Mouse (Mus musculus) heart, embryonic 15.5 days (tissue): ENCODE measurements around the gene Limk2. TPM values are rescaled to one million over a fixed set of nuclear protein-coding genes. Genes with fewer than 3 reads are reported as not detected.
A peak's percentile ranks its signal among the peaks of the same experiment; 100 is the strongest.

ENCODE experiments used
- ATAC-seq: fragments of 200-750 bp; cut with Nextera tagmentation; replicated peaks from 2 replicates; pipeline ENCODE4 v1.8.0; 2017; ENCODE audit warnings: low read depth, moderate TSS enrichment; ENCODE audit not compliant: insufficient number of reproducible peaks, insufficient read depth, low FRiP score
- H3K27ac ChIP-seq: fragments of 300-500 bp; sonication (generic); 2 replicates; pipeline ENCODE4 v1.5.1; 2015; ENCODE audit warnings: mild to moderate bottlenecking, inconsistent platforms
- H3K27me3 ChIP-seq: fragments of 300-500 bp; sonication (generic); 2 replicates; pipeline ENCODE4 v1.6.1; 2015; ENCODE audit warnings: inconsistent platforms
- H3K36me3 ChIP-seq: fragments of 300-500 bp; sonication (generic); 2 replicates; pipeline ENCODE4 v1.6.1; 2015; ENCODE audit warnings: mild to moderate bottlenecking, inconsistent platforms
- H3K4me1 ChIP-seq: fragments of 300-500 bp; sonication (generic); replicated peaks from 2 replicates; pipeline ENCODE4 v1.6.1; 2015; ENCODE audit warnings: inconsistent platforms
- H3K4me2 ChIP-seq: fragments of 300-500 bp; sonication (generic); 2 replicates; pipeline ENCODE4 v1.6.1; 2015; ENCODE audit warnings: inconsistent platforms, mild to moderate bottlenecking, moderate library complexity
- H3K4me3 ChIP-seq: fragments of 300-500 bp; sonication (generic); 2 replicates; pipeline ENCODE4 v1.5.1; 2015; ENCODE audit warnings: mild to moderate bottlenecking, inconsistent platforms
- H3K9ac ChIP-seq: fragments of 300-500 bp; sonication (generic); 2 replicates; pipeline ENCODE4 v1.6.1; 2015; ENCODE audit warnings: mild to moderate bottlenecking, inconsistent platforms
- H3K9me3 ChIP-seq: fragments of 300-500 bp; sonication (generic); replicated peaks from 2 replicates; pipeline ENCODE4 v1.6.1; 2016; ENCODE audit warnings: inconsistent platforms
- WGBS: fragments of 180-500 bp; shearing (Covaris S2); methylation state at CpG from one replicate; pipeline ENCODE4 v1.1.7; 2015; ENCODE audit warnings: mixed read lengths; 5-methylcytosine and 5-hydroxymethylcytosine counted together
- polyA plus RNA-seq: library from polyadenylated mRNA; unstranded; fragments of >200 nt; fragmentation: Nextera tagmentation; extraction: Ambion mirVana; gene quantifications from 2 replicates; pipeline ENCODE4 v1.2.1, GENCODE M21; 2015

Gene Limk2
- polyA plus RNA-seq, 1 experiment from 2014 or later = 42.3 TPM

- H3K9me3 ChIP-seq = no peaks in the 10 kb centered on the region
- ATAC-seq = no peak
- WGBS = 52% methylated on average over 2 of the region's 2 CpGs
- H3K27ac ChIP-seq = peak overlapping the region; percentile 80; the same call in 1 of the 2 replicates
- H3K36me3 ChIP-seq = no peaks in the 10 kb centered on the region
- H3K4me3 ChIP-seq = peak overlapping the region; percentile 59
- H3K4me1 ChIP-seq = peaks cover 65% of the 10 kb centered on the region
- no peaks in the 10 kb centered on the region for H3K27me3 ChIP-seq
- H3K4me2 ChIP-seq = peak overlapping the region; percentile 81
- peak overlapping the region; percentile 62 for H3K9ac ChIP-seq
Observed at GRCm38 (mm10) chr11:3370162-3370561, 38.8 kb downstream of the Limk2 start.

DNA sequence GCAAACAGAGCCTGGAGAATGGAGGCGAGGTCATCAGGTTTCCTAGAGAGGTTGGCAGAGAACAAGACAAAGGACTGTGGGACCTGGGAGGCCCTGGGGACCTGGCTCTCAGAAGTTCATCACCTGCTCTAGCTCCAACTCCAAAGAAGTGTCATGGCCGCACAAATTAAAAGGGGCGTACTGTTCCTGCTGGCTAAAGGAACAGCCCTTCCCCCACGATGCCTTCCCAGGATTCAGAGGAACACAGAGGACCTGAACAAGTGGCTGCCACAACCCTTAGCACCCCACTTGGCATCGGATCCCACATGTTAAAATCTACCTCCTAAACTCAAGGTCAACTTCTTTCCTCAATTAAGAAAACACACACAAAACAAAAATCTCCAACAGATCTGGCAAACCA, 39.5 kb downstream of the Limk2 start:
- no peak for ATAC-seq
- H3K4me2 ChIP-seq = peak overlapping the region; percentile 81
- 0 out of 2 replicates have a peak overlapping the region, but pooled peaks have one; percentile 19 for H3K9ac ChIP-seq
- peaks cover 58% of the 10 kb centered on the region for H3K4me1 ChIP-seq
- 78% methylated on average over 5 of the region's 5 CpGs for WGBS
- no peaks in the 10 kb centered on the region for H3K9me3 ChIP-seq
- peak overlapping the region; percentile 59 for H3K4me3 ChIP-seq
- H3K36me3 ChIP-seq = no peaks in the 10 kb centered on the region
- H3K27ac ChIP-seq = peak overlapping the region; percentile 41
- no peaks in the 10 kb centered on the region for H3K27me3 ChIP-seq

GRCm38 (mm10) chr11:3368983-3369382, 40.0 kb downstream of the Limk2 start:
- no peak for ATAC-seq
- Histone ChIP-seq H3K27ac (peak overlapping the region; percentile 41), H3K4me3 (no peak overlapping the region), H3K27me3 (no peaks in the 10 kb centered on the region), H3K9me3 (no peaks in the 10 kb centered on the region), H3K4me2 (peak overlapping the region; percentile 81), H3K9ac (0 out of 2 replicates have a peak overlapping the region, but pooled peaks have one; percentile 19), H3K4me1 (peaks cover 54% of the 10 kb centered on the region), H3K36me3 (no peaks in the 10 kb centered on the region)
- WGBS = 44% methylated on average over 7 of the region's 7 CpGs

- Histone ChIP-seq H3K27me3 (no peaks in the 10 kb centered on the region), H3K9me3 (no peaks in the 10 kb centered on the region), H3K4me2 (no peak overlapping the region), H3K9ac (no peak overlapping the region), H3K4me3 (no peak overlapping the region), H3K4me1 (peaks cover 35% of the 10 kb centered on the region), H3K36me3 (peaks cover 10% of the 10 kb centered on the region), H3K27ac (no peak overlapping the region)
- 84% methylated on average over 7 of the region's 7 CpGs for whole genome bisulfite sequencing
- ATAC-seq = no peak
Observed at GRCm38 (mm10) chr11:3366411-3366810, 42.6 kb downstream of the Limk2 start.

DNA sequence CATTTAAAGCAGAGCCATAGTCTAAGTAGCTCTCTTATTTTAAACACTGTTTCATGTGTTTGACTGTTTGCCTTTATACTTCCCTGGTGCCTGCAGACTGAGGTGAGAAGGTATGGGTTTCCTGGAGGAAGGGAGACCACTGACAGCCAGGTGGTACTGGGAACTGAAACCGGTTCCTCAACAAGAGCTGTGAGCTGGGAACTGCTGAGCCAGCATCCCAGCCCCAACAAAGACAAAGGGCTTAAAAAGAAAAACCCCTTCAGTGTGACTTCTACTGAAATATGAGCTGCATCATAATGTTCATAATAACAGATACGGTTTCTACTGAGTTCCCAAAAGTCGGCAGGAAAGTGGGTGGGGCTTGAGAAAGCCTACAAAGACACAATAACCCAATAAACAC, 46.1 kb downstream of the Limk2 start:
- Histone ChIP-seq H3K4me3 (no peak overlapping the region), H3K4me1 (0 out of 2 replicates have a peak, but pooled peaks cover 2% of the 10 kb centered on the region), H3K9ac (no peak overlapping the region), H3K27ac (no peak overlapping the region), H3K36me3 (peaks cover 22% of the 10 kb centered on the region), H3K4me2 (no peak overlapping the region), H3K9me3 (no peaks in the 10 kb centered on the region), H3K27me3 (no peaks in the 10 kb centered on the region)
- WGBS = 81% methylated on average over 3 of the region's 3 CpGs
- ATAC-seq = no peak

GRCm38 (mm10) chr11:3352990-3353585, 55.9 kb downstream of the Limk2 start:
- H3K4me3 ChIP-seq = no peak overlapping the region
- H3K9ac ChIP-seq = no peak overlapping the region
- H3K4me1 ChIP-seq = peaks cover 14% of the 10 kb centered on the region
- no peak for ATAC-seq
- 52% methylated on average over 18 of the region's 18 CpGs for WGBS
- H3K27ac ChIP-seq = no peak overlapping the region
- H3K4me2 ChIP-seq = no peak overlapping the region
- no peaks in the 10 kb centered on the region for H3K27me3 ChIP-seq
- H3K36me3 ChIP-seq = peaks cover 60% of the 10 kb centered on the region
- H3K9me3 ChIP-seq = no peaks in the 10 kb centered on the region

GRCm38 (mm10) chr11:3352131-3352530, 56.9 kb downstream of the Limk2 start:
- Histone ChIP-seq H3K36me3 (peaks cover 52% of the 10 kb centered on the region), H3K4me1 (peaks cover 22% of the 10 kb centered on the region), H3K4me3 (no peak overlapping the region), H3K4me2 (no peak overlapping the region), H3K9ac (no peak overlapping the region), H3K27ac (no peak overlapping the region), H3K27me3 (no peaks in the 10 kb centered on the region), H3K9me3 (no peaks in the 10 kb centered on the region)
- WGBS = 90% methylated on average over 9 of the region's 9 CpGs
- no peak for ATAC-seq

- Histone ChIP-seq H3K9ac (0 out of 2 replicates have a peak overlapping the region, but pooled peaks have one; percentile 30), H3K4me2 (no peak overlapping the region), H3K4me1 (peaks cover 22% of the 10 kb centered on the region), H3K27me3 (no peaks in the 10 kb centered on the region), H3K27ac (peak overlapping the region; percentile 61), H3K36me3 (peaks cover 57% of the 10 kb centered on the region), H3K9me3 (no peaks in the 10 kb centered on the region), H3K4me3 (no peak overlapping the region)
- no peak for ATAC-seq
- WGBS = 74% methylated on average over 4 of the region's 4 CpGs
Observed at GRCm38 (mm10) chr11:3349343-3349695, 59.7 kb downstream of the Limk2 start.

DNA sequence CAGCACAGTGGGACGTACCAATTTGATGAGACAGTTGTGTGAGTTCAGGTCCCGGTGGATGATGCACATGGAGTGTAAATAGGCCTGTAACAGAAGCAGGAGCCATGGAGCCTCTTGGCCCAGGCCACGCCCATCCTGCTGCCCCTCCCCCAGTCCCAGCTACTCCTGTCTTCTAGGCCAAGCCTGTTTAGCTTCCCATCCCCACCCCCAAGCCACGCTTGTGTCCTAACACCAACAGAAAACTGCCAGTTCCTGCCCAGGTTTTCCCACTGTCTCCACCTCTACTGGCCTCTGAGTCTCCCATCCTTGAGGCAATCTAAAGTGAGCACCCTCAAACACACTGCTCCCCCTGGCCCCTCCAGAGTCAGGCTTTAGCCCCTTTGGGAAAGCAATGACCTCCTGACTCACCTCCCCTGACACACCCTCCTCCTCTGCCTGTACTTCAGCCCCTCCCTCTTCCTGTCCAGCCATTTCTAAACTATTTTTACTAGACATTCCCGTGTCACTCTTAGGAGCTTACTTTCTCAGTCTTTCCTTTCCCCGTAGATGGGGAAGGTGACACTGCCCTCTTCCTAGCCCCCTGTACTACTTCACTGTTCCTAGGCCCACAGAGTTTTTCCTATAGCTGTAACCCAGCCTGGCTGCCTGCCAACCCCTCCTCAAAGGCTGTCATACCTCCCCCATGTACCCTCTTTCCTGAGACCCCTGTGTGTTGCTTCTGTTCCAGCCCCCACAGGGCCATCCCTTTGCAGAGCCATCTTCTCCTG, 60.2 kb downstream of the Limk2 start:
- 0 out of 2 replicates have a peak, but pooled peaks have one; percentile 19 for ATAC-seq
- peaks cover 22% of the 10 kb centered on the region for H3K4me1 ChIP-seq
- peak overlapping the region; percentile 61 for H3K27ac ChIP-seq
- peak overlapping the region; percentile 30; the same call in 1 of the 2 replicates for H3K9ac ChIP-seq
- no peak overlapping the region for H3K4me3 ChIP-seq
- no peaks in the 10 kb centered on the region for H3K9me3 ChIP-seq
- peaks cover 52% of the 10 kb centered on the region for H3K36me3 ChIP-seq
- no peak overlapping the region for H3K4me2 ChIP-seq
- WGBS = 26% methylated on average over 6 of the region's 6 CpGs
- no peaks in the 10 kb centered on the region for H3K27me3 ChIP-seq

DNA sequence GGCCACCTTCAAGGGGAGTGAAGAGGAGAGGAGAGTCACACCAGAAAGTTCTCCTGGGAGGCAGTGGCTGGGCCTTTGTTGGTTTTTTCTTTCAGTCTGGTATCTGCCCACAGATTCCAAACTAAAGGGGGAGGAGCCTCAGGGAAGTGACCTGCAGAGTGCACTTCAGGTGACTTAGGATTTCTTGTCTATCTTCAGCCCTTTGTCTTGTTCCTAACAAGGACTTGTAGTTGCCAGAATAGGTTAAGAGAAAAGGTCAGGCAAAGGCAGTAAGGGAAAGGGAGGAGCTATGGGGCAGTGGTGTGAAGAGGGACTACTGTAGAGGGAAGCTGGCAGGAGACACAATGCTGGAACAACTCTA, 61.2 kb downstream of the Limk2 start:
- no peaks in the 10 kb centered on the region for H3K9me3 ChIP-seq
- no peak for ATAC-seq
- H3K27ac ChIP-seq = peak overlapping the region; percentile 61
- H3K27me3 ChIP-seq = no peaks in the 10 kb centered on the region
- peaks cover 53% of the 10 kb centered on the region for H3K36me3 ChIP-seq
- peaks cover 22% of the 10 kb centered on the region for H3K4me1 ChIP-seq
- no peak overlapping the region for H3K9ac ChIP-seq
- H3K4me2 ChIP-seq = no peak overlapping the region
- no peak overlapping the region for H3K4me3 ChIP-seq

- Histone ChIP-seq H3K4me3 (no peak overlapping the region), H3K4me1 (peaks cover 22% of the 10 kb centered on the region), H3K9me3 (no peaks in the 10 kb centered on the region), H3K4me2 (no peak overlapping the region), H3K27me3 (no peaks in the 10 kb centered on the region), H3K9ac (no peak overlapping the region), H3K36me3 (peaks cover 48% of the 10 kb centered on the region), H3K27ac (peak overlapping the region; percentile 61)
- no peak; the same call in 1 of the 2 replicates for ATAC-seq
- WGBS = 65% methylated on average over 12 of the region's 12 CpGs
Observed at GRCm38 (mm10) chr11:3347091-3347834, 61.7 kb downstream of the Limk2 start.
